In genomic region chr1:159493720-159494499, GRCm38 (mm10) we compare ENCODE assay signal across 15 mouse cellular contexts. TPM values are rescaled to one million over a fixed set of nuclear protein-coding genes. Genes with fewer than 3 reads are reported as not detected.
DNase-seq lines count a peak whose midpoint lies in the region; ATAC-seq lines count a peak whose summit lies in the region.
"Had no signal": no experiment of that assay in that cellular context is flagged by ENCODE, and none has a peak within 500 bp of the region (broad histone marks: within the 10 kb centered on the region; RNA-seq: fewer than 3 reads in every experiment).

No protein-coding gene starts in this region.

- no peaks in the 10 kb centered on the region for H3K27me3 ChIP-seq in heart, embryonic 12.5 days (replicated peaks)
- no peaks in the 10 kb centered on the region for H3K27me3 ChIP-seq in hindbrain, embryonic 16.5 days (replicated peaks; ENCODE audit: control insufficient read depth, insufficient read depth, low read length)
- H3K27me3 ChIP-seq: liver, embryonic 12.5 days had no signal

- no peaks in the 10 kb centered on the region for H3K36me3 ChIP-seq in heart, embryonic 12.5 days
- H3K36me3 ChIP-seq in hindbrain, embryonic 16.5 days (ENCODE audit: control insufficient read depth, insufficient read depth, low read length) = no peaks in the 10 kb centered on the region
- H3K36me3 ChIP-seq: heart, embryonic 13.5 days; liver, embryonic 12.5 days had no signal

- peak; percentile 13 to 19 for DNase-seq in heart, adult 18-20 months
- peak; percentile 1 for DNase-seq in lung, postnatal 14 days
- no peak for DNase-seq in lung, postnatal 25 days (ENCODE audit: low spot score)
- DNase-seq in ZHBTc4 (ENCODE audit: low read depth, low spot score) = peak; percentile 3
- DNase-seq in embryo, embryonic 10.5 days (ENCODE audit: low spot score) = no peak
- DNase-seq: adrenal gland, postnatal 14 days; cerebellum, adult 18-20 months had no signal

- no peak overlapping the region for H3K9ac ChIP-seq in heart, embryonic 12.5 days
- no peak overlapping the region for H3K9ac ChIP-seq in hindbrain, embryonic 16.5 days (ENCODE audit: low read depth, low read length)
- H3K9ac ChIP-seq: heart, embryonic 13.5 days; liver, embryonic 12.5 days had no signal

- H3K9me3 ChIP-seq in heart, embryonic 12.5 days (replicated peaks) = no peaks in the 10 kb centered on the region
- no peaks in the 10 kb centered on the region for H3K9me3 ChIP-seq in hindbrain, embryonic 16.5 days (ENCODE audit: control insufficient read depth, low read length)
- H3K9me3 ChIP-seq: heart, embryonic 13.5 days; liver, embryonic 12.5 days had no signal

- H3K4me3 ChIP-seq in heart, embryonic 12.5 days = no peak overlapping the region
- H3K4me3 ChIP-seq in hindbrain, embryonic 16.5 days (ENCODE audit: low read length) = no peak overlapping the region
- H3K4me3 ChIP-seq: heart, embryonic 13.5 days; liver, embryonic 12.5 days had no signal

- ATAC-seq in heart, embryonic 12.5 days (ENCODE audit: insufficient number of reproducible peaks, low FRiP score) = no peak
- peak; percentile 92 for ATAC-seq in hindbrain, embryonic 16.5 days
- no peak for ATAC-seq in megakaryocyte, adult 5-6 weeks (ENCODE audit: poor library complexity, severe bottlenecking)
- ATAC-seq: liver, embryonic 12.5 days had no signal

- H3K27ac ChIP-seq in heart, embryonic 12.5 days (ENCODE audit: poor library complexity, severe bottlenecking) = no peak overlapping the region
- no peak overlapping the region for H3K27ac ChIP-seq in hindbrain, embryonic 16.5 days (ENCODE audit: low read depth, low read length)
- H3K27ac ChIP-seq: heart, embryonic 13.5 days; kidney, postnatal 0 days; liver, embryonic 12.5 days had no signal

- WGBS in heart, embryonic 12.5 days = 62% methylated on average over 5 of the region's 5 CpGs
- 42% methylated on average over 5 of the region's 5 CpGs for WGBS in hindbrain, embryonic 16.5 days

- peaks cover 7% of the 10 kb centered on the region; the same call in 1 of the 2 replicates for H3K4me1 ChIP-seq in heart, embryonic 12.5 days (replicated peaks)
- peaks cover 4% of the 10 kb centered on the region for H3K4me1 ChIP-seq in hindbrain, embryonic 16.5 days (ENCODE audit: control insufficient read depth, insufficient read depth, low read depth, low read length)
- H3K4me1 ChIP-seq: liver, embryonic 12.5 days had no signal

- no peak overlapping the region for H3K4me2 ChIP-seq in heart, embryonic 12.5 days
- H3K4me2 ChIP-seq in hindbrain, embryonic 16.5 days (ENCODE audit: low read length) = no peak overlapping the region
- H3K4me2 ChIP-seq: heart, embryonic 13.5 days; liver, embryonic 12.5 days had no signal

RNA-seq across cellular contexts. Expression of gene Tnr, which starts 29.7 kb away (rescaled TPM):
- total RNA-seq in heart, adult 18-20 months (2021) = under 1 TPM; 0.02 to 0.13 TPM
- not detected in 2 replicates for polyA plus RNA-seq in heart, embryonic 12.5 days (2016; fragmentation: Nextera tagmentation; extraction: Ambion mirVana)
- 4.5 and 5.6 TPM in 2 replicates for polyA plus RNA-seq in hindbrain, embryonic 16.5 days (2015; fragmentation: Nextera tagmentation; extraction: Ambion mirVana)
- not detected in 2 replicates for total RNA-seq in megakaryocyte, adult 5-6 weeks (2015)
- total RNA-seq in megakaryocyte, adult 5-6 weeks (2017) = not detected in 2 replicates
- total RNA-seq: CH12.LX; megakaryocyte-erythroid progenitor cell, adult 5-6 weeks had no signal
- polyA plus RNA-seq: heart, embryonic 13.5 days; kidney, postnatal 0 days had no signal

Comparison
In these comparisons a context has a peak if more than half of its experiments do, and no peak if none do; other contexts are left out.
1. DNase-seq: peak in heart, adult 18-20 months (2 of 2), lung, postnatal 14 days (single experiment) and ZHBTc4 (single experiment); none in lung, postnatal 25 days (single experiment) and embryo, embryonic 10.5 days (single experiment).